In the genomic region with DNA sequence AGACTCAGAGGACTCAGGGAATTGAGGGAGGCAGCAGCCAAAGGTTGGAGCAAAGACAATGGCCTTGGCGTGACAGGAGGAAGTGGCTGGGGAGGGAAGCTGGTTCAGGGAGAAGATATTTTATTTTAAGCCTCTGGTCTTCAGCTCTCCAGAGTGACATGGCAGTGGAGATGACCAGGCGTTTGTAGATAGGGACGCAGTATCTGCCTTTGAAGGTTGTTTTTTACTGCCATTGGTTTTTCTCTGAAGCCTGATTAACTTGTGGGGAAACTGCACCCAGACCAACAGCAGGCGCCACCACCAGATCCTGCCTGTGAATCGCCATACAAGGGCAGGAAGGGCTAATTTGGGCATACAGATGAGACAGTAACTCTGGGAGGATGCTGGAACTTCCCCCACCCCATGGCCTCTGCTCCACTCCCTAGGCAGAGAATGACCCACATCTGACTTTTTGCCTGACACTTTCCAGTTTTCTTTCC, we compare ENCODE assay signal across 8 mouse cellular contexts.
A peak's percentile ranks its signal among the peaks of the same experiment; 100 is the strongest.
DNase-seq lines count a peak whose midpoint lies in the region; ATAC-seq lines count a peak whose summit lies in the region.

No protein-coding gene starts in this region.

- no peak overlapping the region for H3K4me2 ChIP-seq in kidney, embryonic 16.5 days (replicated peaks; ENCODE audit: low read depth, low read length)

- peak; percentile 59 for DNase-seq in adrenal gland, adult 2 months
- no peak for DNase-seq in adrenal gland, postnatal 25 days
- DNase-seq in heart, adult 8-10 months (ENCODE audit: low spot score): peak; percentile 38
- peak; percentile 33 for DNase-seq in lung, postnatal 14 days
- DNase-seq in cerebellum, adult 8-10 months: no peak
- DNase-seq in spleen, adult 18-20 months: no peak
- no peak for DNase-seq in ovary, postnatal 10 days (ENCODE audit: low spot score)

- no peaks in the 10 kb centered on the region for H3K27me3 ChIP-seq in kidney, embryonic 16.5 days (ENCODE audit: insufficient read depth, low read length)

- WGBS in kidney, embryonic 16.5 days: 36% methylated on average over 5 of the region's 5 CpGs

- H3K9ac ChIP-seq in kidney, embryonic 16.5 days (replicated peaks; ENCODE audit: low read length): no peak overlapping the region

- H3K9me3 ChIP-seq in kidney, embryonic 16.5 days (ENCODE audit: low read length): 0 out of 2 replicates have a peak, but pooled peaks cover 6% of the 10 kb centered on the region

- no peak overlapping the region for H3K4me3 ChIP-seq in kidney, embryonic 16.5 days (ENCODE audit: low read length)

- H3K36me3 ChIP-seq in kidney, embryonic 16.5 days (ENCODE audit: insufficient read depth, low read length): no peaks in the 10 kb centered on the region

- peak overlapping the region; percentile 72 for H3K27ac ChIP-seq in kidney, embryonic 16.5 days (ENCODE audit: low read length)

- H3K4me1 ChIP-seq in kidney, embryonic 16.5 days (ENCODE audit: insufficient read depth, low read length): peaks cover 4% of the 10 kb centered on the region

- ATAC-seq in kidney, embryonic 16.5 days (ENCODE audit: low FRiP score, low TSS enrichment): no peak

Comparison
In these comparisons a context has a peak if more than half of its experiments do, and no peak if none do; other contexts are left out.
1. DNase-seq: peak in adrenal gland, adult 2 months (single experiment), heart, adult 8-10 months (single experiment) and lung, postnatal 14 days (single experiment); none in adrenal gland, postnatal 25 days (single experiment), cerebellum, adult 8-10 months (single experiment), spleen, adult 18-20 months (0 of 2) and ovary, postnatal 10 days (single experiment).